Mouse (Mus musculus) urinary bladder, postnatal 14 days (tissue): ENCODE measurements around the gene Gm3336.

Source experiments
- DNase-seq: peaks from one replicate; pipeline ENCODE4 v3.0.0; 2021; ENCODE audit warnings: low spot score

Gene Gm3336

DNA sequence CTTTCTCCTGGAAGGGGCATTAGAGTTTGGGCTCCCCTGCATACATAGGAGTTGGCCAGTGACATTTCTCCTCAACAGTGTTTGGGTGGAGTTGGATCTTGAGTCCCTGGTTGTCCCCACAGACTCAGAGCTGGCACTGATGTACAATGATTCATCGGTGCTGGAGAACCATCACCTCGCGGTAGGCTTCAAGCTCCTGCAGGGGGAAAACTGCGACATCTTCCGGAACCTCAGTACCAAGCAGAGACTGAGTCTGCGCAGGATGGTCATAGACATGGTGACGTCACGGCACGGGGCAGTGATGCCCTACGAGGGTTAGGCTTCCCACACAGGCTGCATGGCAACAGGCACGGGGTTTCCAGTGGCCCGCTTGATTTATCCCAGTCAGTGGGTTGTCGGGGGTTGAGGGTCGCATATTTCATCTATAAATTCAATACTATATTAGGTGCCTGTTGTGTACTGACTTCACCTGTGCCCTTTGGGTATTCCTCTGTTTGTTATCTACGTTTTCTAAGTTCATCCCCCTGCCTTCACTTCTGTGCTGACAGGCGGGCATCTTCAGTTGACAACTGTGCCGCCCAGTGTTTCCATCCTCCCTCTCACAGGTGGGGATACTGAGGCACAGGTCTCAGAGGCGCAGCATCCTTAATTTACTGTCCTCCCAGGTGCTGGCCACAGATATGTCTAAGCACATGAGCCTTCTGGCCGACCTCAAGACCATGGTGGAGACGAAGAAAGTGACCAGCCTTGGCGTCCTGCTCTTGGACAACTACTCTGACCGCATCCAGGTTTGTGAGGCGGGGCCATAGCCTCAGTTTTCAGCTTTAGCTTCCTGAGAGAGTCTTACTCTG, 30.1 kb downstream of the Gm3336 start:
- no peak for DNase-seq

DNA sequence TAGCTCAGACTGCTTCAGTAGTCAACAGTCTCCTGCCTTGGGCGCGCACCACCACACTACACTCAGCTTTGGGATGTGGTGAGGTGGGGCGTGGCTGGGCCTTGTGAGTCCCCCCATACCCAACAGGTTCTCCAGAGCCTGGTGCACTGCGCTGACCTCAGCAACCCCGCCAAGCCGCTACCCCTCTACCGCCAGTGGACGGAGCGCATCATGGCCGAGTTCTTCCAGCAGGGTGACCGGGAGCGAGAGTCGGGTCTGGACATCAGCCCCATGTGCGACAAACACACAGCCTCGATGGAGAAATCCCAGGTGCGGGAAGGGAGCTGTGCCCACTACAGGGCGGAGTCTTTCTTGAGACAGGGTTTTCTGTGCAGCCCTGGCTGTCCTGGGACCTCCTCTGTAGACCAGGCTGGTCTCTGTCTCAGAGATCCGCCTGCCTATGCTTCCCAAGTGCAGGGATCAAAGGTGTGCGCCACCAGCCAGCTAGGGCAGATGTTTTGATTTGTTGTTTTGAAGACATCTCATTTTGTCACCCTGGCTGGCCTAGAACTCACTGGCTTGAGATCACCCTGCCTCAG, 30.8 kb downstream of the Gm3336 start:
- DNase-seq = no peak

DNA sequence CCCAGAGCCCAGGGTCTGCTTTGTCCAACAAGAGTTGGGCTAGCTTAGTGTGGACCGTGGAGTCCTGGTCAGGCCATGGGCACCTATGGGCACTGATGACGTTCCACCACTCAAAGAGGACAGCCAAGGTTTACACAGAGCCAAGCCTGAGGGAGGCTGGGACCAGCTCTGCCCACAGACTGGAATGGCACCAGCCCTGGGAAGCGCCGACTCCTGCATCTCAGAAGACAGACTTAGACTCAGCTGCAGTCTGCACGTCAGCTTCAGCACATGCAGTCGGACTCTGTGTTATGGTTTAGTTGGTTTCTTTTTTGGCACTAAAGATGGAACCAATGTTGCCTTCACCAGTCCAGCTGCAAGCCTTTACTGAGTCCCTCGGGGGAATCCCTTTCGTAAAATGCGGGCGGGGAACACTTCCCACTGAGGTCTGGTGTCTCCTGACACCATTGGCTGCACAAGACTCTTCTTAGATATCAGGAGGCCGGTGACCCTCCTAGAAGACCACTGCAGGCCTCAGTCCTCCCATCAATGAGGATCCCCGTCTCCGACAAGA, 31.9 kb downstream of the Gm3336 start:
- DNase-seq = no peak

DNA sequence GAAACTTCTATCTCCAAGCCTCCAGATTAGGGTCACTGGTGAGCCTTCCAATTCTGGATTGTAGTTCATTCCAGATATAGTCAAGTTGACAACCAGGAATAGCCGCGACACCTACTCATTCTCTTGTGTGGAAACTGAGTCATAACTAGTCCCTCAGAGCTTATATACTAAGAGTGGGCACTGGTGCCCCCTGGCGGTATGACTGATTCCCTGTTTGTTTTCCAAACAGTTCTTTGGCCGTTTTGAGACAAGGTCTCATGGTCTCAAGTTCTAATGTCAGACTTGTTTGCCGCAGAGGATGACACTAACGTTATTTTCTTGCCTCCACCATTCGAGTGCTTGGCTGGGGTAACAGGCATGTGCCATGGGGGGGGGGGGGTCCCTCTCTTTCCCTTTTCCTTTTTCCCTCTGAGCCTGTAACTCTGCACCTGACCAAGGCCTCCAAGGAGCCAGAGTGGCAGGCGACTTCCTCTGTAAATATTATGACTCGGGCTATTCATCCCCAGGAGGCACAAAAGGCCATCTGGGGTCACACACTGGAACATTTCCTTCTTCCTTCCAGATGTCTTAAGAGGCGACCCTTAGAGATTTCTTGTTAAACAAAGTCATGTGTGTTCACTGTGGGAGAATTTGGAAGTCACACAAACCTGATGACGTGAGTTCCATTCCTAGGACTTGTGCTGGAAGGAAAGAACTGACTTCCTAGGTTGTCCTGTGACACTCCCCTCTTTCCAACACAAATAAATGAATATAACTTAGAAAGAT, 33.8 kb downstream of the Gm3336 start:
- DNase-seq = peak; percentile 80

DNA sequence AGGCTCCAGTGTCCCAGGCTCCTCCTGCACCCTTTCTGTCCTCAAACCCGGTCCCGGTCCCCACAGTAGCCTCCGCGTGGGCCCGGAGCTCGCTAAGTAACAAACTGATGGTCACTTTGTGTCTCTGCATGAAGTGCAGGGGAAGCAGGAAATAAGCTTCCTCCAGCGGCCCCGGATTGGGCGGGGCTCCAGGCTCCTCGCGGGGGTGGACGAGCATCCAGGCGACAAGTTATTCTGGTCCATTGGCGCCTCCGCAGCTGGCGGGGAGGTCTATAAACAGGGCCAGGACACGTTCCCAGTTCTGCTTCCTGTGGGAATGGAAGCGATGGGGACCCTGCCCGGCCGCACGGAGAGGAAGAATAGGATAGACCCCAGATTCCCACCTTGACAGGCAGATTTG, 34.8 kb downstream of the Gm3336 start:
- peak; percentile 88 for DNase-seq

DNA sequence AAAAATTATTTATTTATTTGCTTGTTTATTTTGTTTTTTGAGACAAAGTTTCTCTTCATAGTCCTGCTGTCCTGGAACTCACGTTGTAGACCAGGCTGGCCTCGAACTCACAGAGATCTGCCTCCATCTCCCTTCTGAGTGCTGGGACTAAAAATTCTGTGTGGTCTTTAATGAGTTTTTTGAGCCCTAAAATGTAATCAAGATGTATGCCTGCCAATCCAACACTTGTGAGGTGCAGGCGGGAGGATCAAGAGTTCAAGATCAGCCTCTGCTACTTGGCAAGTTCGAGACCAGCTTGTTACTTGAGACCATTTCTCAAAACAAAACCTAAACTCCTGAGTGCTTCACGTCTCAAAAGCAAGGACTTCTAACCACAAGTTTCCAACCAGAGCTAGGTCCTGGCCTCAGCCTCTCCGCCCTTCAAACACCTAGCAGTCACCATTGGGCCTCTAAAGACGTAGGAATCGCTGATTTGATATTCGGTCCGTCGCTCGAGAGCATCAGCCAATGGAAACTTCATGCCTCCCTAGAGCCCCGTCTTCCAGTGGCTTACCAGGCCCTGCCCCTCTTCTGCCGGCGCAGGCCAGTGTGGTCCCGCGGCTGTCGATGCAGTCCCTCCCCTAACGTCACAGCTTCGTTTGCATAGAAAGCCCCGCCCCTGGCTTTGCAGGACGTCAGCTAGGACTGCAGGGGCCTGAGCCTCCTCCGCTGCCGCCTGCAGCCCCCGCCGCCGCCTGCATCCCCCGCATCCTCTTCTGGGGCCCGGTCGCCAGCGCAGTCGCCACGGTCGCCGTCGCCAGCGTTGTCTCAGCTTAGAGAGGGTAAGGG, 35.9 kb downstream of the Gm3336 start, which contains the start of gene Rab3a:
TSS of gene Rab3a (plus strand) at position 637 of the 828 bp plus-strand sequence.
- peak; percentile 96 for DNase-seq

DNA sequence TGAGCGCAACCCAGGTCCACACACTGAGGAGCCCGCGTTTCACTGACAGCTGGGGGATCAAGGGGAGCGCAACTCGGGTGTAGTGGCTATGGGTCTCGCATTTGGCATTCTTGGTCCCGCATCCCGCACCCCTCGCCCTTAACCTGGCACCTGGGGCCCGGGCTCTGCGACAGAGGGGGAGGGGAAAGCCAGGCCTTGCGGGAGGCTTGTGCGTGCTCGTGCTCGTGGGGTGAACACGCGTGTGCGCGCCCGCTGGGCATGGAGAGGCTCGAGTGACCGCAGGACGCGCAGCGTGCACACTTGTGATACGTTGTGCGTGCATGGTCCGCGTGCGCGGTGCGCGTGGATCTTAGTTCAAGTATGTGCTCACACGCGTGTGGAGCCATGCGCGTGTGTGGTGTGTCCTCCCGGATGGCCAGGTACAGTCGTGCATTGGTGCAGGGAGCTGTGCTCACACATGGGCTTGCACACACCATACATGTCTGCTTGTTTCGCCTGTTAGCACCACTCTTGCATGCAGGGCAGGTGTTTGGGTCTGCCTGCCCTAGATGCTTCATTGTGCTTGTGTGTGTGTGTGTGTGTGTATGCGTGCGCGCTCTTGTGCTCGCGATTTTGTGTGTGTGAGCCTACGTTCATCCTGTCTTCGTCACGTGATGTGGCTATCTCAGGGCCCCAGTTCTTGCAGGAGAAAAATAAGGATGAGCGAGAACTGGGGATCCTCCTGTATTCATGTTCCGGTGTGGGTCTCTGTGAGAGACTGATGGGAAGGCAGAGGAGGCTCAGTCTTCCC, 36.7 kb downstream of the Gm3336 start:
- DNase-seq = peak; percentile 63

DNA sequence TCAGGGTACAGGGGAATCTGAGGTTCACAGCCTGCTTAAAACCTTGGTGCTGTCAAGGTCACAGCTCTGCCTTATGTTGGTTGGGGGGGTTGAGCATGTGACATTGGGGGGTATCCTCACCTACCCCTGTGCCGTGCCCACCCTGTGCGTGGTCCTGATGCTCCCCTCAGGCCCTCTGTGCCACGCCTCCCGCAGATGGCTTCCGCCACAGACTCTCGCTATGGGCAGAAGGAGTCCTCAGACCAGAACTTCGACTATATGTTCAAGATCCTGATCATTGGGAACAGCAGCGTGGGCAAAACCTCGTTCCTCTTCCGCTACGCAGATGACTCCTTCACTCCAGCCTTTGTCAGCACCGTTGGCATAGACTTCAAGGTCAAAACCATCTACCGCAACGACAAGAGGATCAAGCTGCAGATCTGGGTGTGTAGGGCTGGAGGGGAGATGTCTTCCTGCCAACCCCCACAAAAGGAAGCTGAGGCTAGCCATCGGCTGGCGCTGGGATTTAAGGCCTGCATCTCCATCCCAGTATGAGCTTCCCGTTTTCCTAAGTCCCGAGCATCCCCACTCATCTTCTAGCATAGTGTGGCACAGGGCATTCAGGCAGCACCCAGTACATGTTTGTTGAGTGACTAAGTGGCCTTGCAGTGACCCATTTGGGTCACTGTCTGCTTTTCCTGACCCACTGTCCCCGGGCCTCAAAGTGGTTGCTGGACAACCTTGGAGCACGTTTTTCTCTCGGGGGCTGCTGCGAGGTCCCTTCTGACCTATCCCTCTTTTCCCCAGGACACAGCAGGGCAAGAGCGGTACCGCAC, 37.5 kb downstream of the Gm3336 start:
- no peak for DNase-seq

DNA sequence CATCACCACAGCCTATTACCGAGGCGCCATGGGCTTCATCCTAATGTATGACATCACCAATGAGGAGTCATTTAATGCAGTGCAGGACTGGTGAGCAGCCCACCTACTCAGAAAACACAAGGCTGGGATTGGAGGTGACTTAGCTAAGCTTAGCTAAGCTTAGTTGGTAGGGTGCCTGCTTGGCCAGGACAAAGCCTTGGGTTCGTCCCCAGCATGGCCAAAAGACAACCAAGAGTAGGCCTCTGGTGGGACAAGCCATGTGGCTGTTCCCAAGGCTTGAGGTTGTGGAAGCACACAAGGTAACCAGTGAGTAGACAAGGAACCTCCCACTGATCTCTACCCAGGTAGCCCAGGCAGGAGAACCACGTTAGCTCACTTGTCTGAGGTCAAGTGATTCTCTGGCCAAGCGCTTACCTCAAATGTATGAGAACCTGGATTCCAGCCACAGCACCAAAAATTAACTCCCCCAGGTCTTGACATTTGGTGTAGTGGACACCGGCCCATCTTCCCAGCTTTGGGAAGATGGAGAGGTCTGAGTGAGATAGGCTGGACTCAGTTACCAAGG, 38.2 kb downstream of the Gm3336 start:
- no peak for DNase-seq

DNA sequence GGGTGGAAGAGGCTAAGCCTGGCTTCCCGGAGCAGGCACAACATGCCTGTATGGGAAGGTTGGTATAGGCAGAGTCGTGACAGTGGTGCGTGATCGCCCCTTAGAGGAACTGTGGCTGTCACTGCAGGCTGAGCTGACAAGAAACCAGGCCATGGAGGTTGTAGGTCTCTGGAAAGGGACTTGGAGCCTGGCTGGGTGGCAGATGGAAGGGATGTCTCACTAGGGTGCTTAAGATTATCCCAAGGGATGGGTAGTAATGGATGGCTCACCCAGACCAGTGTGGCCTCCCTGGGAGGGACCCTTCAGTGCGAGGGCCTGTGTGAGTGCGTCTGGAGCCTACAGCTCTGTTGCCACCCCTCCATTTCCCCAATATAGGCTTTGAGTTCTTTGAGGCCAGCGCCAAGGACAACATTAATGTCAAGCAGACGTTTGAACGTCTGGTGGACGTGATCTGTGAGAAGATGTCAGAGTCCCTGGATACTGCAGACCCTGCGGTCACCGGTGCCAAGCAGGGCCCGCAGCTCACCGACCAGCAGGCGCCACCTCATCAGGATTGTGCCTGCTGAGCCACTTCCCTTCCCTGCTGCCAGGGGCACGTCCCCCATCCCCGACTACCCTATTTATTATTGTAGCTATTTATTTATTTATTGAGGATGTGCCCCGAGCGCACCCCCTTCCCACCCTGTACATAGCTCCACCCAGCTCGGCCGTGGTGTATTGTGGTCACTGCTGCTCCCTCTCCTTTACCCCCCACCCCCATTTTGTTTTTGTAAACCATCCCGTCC, 39.4 kb downstream of the Gm3336 start:
- peak; percentile 3 for DNase-seq

DNA sequence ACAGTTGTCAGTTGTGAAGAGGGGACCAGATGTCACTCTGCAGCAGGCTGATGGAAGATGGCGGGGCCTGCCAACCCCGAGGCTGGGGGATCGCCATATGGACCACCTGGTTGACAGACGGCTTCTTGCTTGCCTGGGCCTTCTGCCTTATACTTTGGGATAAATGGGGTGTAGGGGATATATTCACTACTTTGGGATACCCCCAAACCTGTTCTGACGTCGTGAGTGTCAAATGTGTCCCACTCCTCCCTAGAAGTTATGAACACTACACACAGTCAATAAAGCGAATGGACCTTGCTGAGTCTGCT, 39.9 kb downstream of the Gm3336 start:
- DNase-seq = no peak

DNA sequence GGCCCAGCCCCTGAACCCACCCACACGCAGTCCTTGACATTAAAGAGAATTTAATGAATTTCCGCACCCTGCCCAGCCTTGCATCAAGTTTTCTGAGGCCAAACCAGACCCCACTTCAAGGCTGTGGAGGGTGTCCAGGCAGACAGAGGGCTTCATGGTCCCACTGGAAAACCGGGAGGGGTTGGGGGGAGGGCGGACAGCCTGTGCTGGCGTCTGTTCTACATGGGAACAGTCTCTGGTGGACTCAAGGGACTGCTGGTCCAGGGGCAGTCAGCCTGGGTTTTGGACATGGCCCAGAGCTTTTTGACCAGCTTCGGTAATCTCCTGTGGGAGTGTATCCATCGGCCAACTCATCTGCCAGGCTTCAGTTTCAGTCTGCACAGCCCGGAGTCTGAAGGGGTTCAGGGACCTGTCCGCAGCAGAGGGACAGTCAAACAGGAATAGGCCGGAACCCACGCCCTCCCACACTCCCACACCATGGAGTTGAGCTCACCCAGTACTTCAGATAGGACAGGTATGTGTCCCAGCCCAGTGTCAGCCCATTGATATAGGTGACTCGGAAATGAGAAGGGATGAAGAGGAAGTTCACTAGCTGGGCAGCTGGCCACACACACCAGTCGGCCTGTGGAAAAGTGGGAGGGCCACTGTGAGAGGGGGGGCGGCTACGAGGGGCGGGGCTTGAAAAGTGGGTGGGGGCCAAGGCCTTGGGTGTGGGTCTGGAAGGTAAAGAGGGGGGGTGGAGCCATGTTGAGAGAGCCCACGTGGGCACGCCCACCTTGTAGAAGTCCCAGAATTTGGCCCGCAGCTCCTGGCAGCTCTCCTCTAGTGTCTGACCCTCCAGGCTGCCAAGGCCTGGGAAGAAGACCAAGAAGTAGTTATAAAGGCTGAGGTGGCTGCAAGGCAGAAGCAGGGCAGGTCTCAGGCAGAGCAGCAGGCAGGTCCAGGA, 40.5 kb downstream of the Gm3336 start:
- peak; percentile 4 for DNase-seq

DNA sequence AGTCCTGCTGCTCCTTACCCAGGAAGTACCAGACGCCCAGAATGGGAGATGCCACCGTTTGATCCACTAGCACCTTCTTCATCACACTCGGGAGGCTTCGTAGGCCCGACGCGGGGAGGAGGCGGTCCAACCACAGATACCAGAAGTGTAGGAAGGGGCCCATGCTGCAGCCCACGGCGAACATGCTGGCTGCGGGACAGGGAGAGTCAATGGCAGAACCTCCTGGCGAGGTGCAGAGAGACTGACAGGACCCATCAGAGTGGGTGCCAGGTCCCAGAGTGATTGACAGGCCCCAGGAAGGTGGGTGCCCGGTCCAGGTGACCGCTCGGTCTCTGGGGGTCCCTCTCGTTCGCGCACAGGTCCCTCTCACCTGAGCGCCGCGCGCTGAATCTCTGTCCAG, 42.0 kb downstream of the Gm3336 start:
- no peak for DNase-seq

DNA sequence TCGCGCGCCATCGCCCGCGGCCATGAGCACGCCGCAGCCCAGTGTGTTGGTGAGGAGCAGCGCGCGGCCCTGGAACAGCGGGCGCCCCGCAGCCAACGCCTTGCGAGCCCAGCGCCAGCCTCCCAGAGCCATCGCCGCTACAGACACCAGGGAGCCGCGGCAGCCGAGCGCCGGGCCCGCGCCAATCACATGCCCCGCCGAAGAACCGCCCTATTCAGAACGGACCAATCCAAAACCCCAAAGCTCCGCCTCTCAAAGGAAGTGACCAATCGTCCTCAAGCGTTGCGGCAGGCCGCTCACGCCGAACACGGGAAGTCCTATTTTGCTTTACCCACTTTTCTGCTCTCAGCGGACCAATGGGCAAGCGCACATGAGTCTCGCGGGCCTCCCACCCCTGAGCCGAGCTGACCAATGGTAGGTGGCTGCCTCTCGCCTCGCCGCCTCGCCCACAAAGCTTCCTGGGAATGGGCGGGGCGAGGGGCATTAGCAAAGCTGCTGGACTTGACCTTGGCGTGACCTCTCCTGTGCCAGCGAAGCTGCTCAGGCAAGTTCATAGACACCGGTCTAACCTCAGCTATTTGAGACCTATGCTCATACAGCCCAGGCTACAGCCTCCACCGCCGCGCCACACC, 42.5 kb downstream of the Gm3336 start, which contains the start of gene Mpv17l2:
TSS of gene Mpv17l2 (minus strand) at position 172 of the 632 bp plus-strand sequence.
- peak; percentile 96 for DNase-seq

DNA sequence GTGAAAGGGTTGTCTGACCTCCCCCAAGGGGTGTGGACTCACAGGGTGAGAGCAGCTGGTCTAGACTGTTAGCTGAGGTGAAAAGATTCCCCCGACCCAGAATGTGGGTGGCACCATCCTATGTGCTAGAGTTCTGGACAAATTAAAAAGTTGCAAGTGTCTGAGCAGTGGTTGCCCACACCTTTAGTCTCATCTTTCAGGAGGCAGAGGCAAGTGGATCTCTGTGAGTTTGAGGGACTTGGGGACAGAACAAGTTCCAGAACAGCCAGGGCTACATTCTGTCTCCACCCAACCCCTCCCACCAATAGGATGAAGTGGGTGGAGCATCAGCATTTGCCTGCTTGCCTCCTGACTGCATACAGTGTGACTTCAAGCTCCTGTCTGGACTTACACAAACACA, 43.8 kb downstream of the Gm3336 start:
- DNase-seq = no peak

DNA sequence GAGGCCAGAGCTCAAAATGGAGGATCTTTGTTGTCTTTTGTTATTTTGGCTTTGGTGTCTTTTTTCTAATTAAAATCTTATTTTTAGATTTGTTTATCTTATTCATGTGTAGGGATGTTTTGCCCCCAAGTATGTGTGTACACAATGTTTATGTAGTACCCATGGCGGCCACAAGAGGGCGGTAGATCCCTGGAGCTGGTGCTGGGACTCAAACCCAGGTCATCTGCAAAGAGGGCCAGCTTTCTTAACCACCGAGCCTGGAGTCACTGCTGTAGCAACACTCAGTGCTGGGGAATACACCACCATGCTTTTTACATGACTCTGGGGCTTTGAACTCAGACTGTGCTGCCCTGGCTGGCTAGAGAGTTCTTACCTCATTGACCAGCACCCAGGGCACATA, 45.0 kb downstream of the Gm3336 start:
- DNase-seq = peak; percentile 62

DNA sequence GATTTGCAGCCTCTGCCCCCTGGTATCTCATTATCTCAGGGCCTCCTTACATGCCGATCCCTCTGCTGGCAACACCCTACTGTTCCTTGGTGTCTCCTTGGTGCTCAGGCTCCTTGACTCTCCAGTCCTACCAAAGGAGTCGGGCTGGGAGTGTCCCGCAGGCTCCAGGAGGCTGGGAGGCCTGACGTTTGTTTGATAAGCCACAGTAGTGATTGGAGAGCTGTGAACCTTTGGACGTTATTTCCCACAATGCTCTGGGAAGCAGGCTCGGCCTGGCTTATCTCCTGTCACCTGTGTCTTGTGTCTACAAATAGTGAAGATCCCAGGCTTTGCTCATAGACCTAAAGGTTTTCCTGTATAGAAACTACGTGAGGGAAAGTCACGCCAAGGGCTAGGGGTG, 45.7 kb downstream of the Gm3336 start:
- no peak for DNase-seq
